Mouse (Mus musculus): ENCODE measurements at regions not wholly inside any gene's neighbourhood (a gene's known extent, or its start where the extent isn't known, plus 50 kb on each side); places are given as distances from the start of the nearest gene placed in this dataset.
A peak's percentile ranks its signal among the peaks of the same experiment; 100 is the strongest.

- DNase-seq (ENCODE audit: low spot score), result no peak
- Histone ChIP-seq H3K4me1 (ENCODE audit: control insufficient read depth, insufficient read depth, low read length) (no peaks in the 10 kb centered on the region), H3K9ac (replicated peaks; ENCODE audit: low read length) (no peak overlapping the region), H3K27me3 (ENCODE audit: control insufficient read depth, insufficient read depth, low read length) (no peaks in the 10 kb centered on the region), H3K4me2 (ENCODE audit: low read depth, low read length) (no peak overlapping the region), H3K4me3 (ENCODE audit: low read depth, low read length) (no peak overlapping the region), H3K36me3 (replicated peaks; ENCODE audit: control insufficient read depth, insufficient read depth, low read depth, low read length) (no peaks in the 10 kb centered on the region), H3K9me3 (replicated peaks; ENCODE audit: control insufficient read depth, low read length) (no peaks in the 10 kb centered on the region), H3K27ac (replicated peaks; ENCODE audit: low read depth, low read length) (no peak overlapping the region)
- ATAC-seq (replicated peaks; ENCODE audit: insufficient number of reproducible peaks, low FRiP score, low TSS enrichment, low read depth), result 0 out of 2 replicates have a peak, but pooled peaks have one; percentile 10
- 82% methylated on average over 14 of the region's 14 CpGs for WGBS
Measured at GRCm38 (mm10) chr2:173392557-173393323, 116.4 kb upstream of the Pmepa1 start.

- Histone ChIP-seq H3K4me3 (ENCODE audit: low read depth, low read length) (no peak overlapping the region), H3K9ac (replicated peaks; ENCODE audit: low read length) (no peak overlapping the region), H3K27me3 (ENCODE audit: control insufficient read depth, insufficient read depth, low read length) (no peaks in the 10 kb centered on the region), H3K9me3 (replicated peaks; ENCODE audit: control insufficient read depth, low read length) (no peaks in the 10 kb centered on the region), H3K36me3 (replicated peaks; ENCODE audit: control insufficient read depth, insufficient read depth, low read depth, low read length) (no peaks in the 10 kb centered on the region), H3K27ac (replicated peaks; ENCODE audit: low read depth, low read length) (no peak overlapping the region), H3K4me2 (ENCODE audit: low read depth, low read length) (no peak overlapping the region), H3K4me1 (ENCODE audit: control insufficient read depth, insufficient read depth, low read length) (no peaks in the 10 kb centered on the region)
- DNase-seq (ENCODE audit: low spot score), result no peak
- WGBS, result 50% methylated on average over 2 of the region's 2 CpGs
- no peak for ATAC-seq (replicated peaks; ENCODE audit: insufficient number of reproducible peaks, low FRiP score, low TSS enrichment, low read depth)
Measured at GRCm38 (mm10) chr2:173393324-173393592, 116.9 kb upstream of the Pmepa1 start.

- Histone ChIP-seq H3K4me2 (ENCODE audit: low read depth, low read length) (no peak overlapping the region), H3K4me1 (ENCODE audit: control insufficient read depth, insufficient read depth, low read length) (no peaks in the 10 kb centered on the region), H3K27me3 (ENCODE audit: control insufficient read depth, insufficient read depth, low read length) (no peaks in the 10 kb centered on the region), H3K27ac (replicated peaks; ENCODE audit: low read depth, low read length) (no peak overlapping the region), H3K9ac (replicated peaks; ENCODE audit: low read length) (no peak overlapping the region), H3K4me3 (ENCODE audit: low read depth, low read length) (no peak overlapping the region), H3K36me3 (replicated peaks; ENCODE audit: control insufficient read depth, insufficient read depth, low read depth, low read length) (no peaks in the 10 kb centered on the region), H3K9me3 (replicated peaks; ENCODE audit: control insufficient read depth, low read length) (no peaks in the 10 kb centered on the region)
- 42% methylated on average over 6 of the region's 6 CpGs for WGBS
- DNase-seq (ENCODE audit: low spot score) (peak; percentile 26), ATAC-seq (replicated peaks; ENCODE audit: insufficient number of reproducible peaks, low FRiP score, low TSS enrichment, low read depth) (no peak)
Measured at GRCm38 (mm10) chr2:173395526-173395925, 119.2 kb upstream of the Pmepa1 start.

GRCm38 (mm10) chr2:173397846-173398331 lies 121.6 kb upstream of the Pmepa1 start:
- no peak overlapping the region for H3K4me2 ChIP-seq (ENCODE audit: low read depth, low read length)
- no peaks in the 10 kb centered on the region for H3K27me3 ChIP-seq (ENCODE audit: control insufficient read depth, insufficient read depth, low read length)
- DNase-seq (ENCODE audit: low spot score) (no peak), ATAC-seq (replicated peaks; ENCODE audit: insufficient number of reproducible peaks, low FRiP score, low TSS enrichment, low read depth) (no peak)
- no peaks in the 10 kb centered on the region for H3K36me3 ChIP-seq (replicated peaks; ENCODE audit: control insufficient read depth, insufficient read depth, low read depth, low read length)
- H3K4me3 ChIP-seq (ENCODE audit: low read depth, low read length), result no peak overlapping the region
- 87% methylated on average over 2 of the region's 2 CpGs for WGBS
- H3K27ac ChIP-seq (replicated peaks; ENCODE audit: low read depth, low read length), result no peak overlapping the region
- no peaks in the 10 kb centered on the region for H3K4me1 ChIP-seq (ENCODE audit: control insufficient read depth, insufficient read depth, low read length)
- no peak overlapping the region for H3K9ac ChIP-seq (replicated peaks; ENCODE audit: low read length)
- no peaks in the 10 kb centered on the region for H3K9me3 ChIP-seq (replicated peaks; ENCODE audit: control insufficient read depth, low read length)

- H3K27ac ChIP-seq (replicated peaks; ENCODE audit: low read depth, low read length), result no peak overlapping the region
- WGBS, result 65% methylated on average over 12 of the region's 12 CpGs
- H3K36me3 ChIP-seq (replicated peaks; ENCODE audit: control insufficient read depth, insufficient read depth, low read depth, low read length), result no peaks in the 10 kb centered on the region
- H3K4me1 ChIP-seq (ENCODE audit: control insufficient read depth, insufficient read depth, low read length), result no peaks in the 10 kb centered on the region
- no peak overlapping the region for H3K9ac ChIP-seq (replicated peaks; ENCODE audit: low read length)
- no peaks in the 10 kb centered on the region for H3K27me3 ChIP-seq (ENCODE audit: control insufficient read depth, insufficient read depth, low read length)
- no peak overlapping the region for H3K4me3 ChIP-seq (ENCODE audit: low read depth, low read length)
- H3K4me2 ChIP-seq (ENCODE audit: low read depth, low read length), result no peak overlapping the region
- H3K9me3 ChIP-seq (replicated peaks; ENCODE audit: control insufficient read depth, low read length), result no peaks in the 10 kb centered on the region
- DNase-seq (ENCODE audit: low spot score) (no peak), ATAC-seq (replicated peaks; ENCODE audit: insufficient number of reproducible peaks, low FRiP score, low TSS enrichment, low read depth) (no peak)
Measured at GRCm38 (mm10) chr2:173405629-173406028, 116.8 kb upstream of the 1700021F07Rik start.

GRCm38 (mm10) chr2:173406344-173407094 lies 115.9 kb upstream of the 1700021F07Rik start:
- Histone ChIP-seq H3K9me3 (replicated peaks; ENCODE audit: control insufficient read depth, low read length) (no peaks in the 10 kb centered on the region), H3K36me3 (replicated peaks; ENCODE audit: control insufficient read depth, insufficient read depth, low read depth, low read length) (no peaks in the 10 kb centered on the region), H3K4me1 (ENCODE audit: control insufficient read depth, insufficient read depth, low read length) (no peaks in the 10 kb centered on the region), H3K27ac (replicated peaks; ENCODE audit: low read depth, low read length) (no peak overlapping the region), H3K4me2 (ENCODE audit: low read depth, low read length) (no peak overlapping the region), H3K4me3 (ENCODE audit: low read depth, low read length) (no peak overlapping the region), H3K27me3 (ENCODE audit: control insufficient read depth, insufficient read depth, low read length) (no peaks in the 10 kb centered on the region), H3K9ac (replicated peaks; ENCODE audit: low read length) (no peak overlapping the region)
- DNase-seq (ENCODE audit: low spot score) (peak; percentile 35), ATAC-seq (replicated peaks; ENCODE audit: insufficient number of reproducible peaks, low FRiP score, low TSS enrichment, low read depth) (peak; percentile 58; the same call in 1 of the 2 replicates)
- 35% methylated on average over 13 of the region's 13 CpGs for WGBS

- Histone ChIP-seq H3K36me3 (replicated peaks; ENCODE audit: control insufficient read depth, insufficient read depth, low read depth, low read length) (no peaks in the 10 kb centered on the region), H3K4me3 (ENCODE audit: low read depth, low read length) (no peak overlapping the region), H3K9me3 (replicated peaks; ENCODE audit: control insufficient read depth, low read length) (no peaks in the 10 kb centered on the region), H3K4me2 (ENCODE audit: low read depth, low read length) (no peak overlapping the region), H3K9ac (replicated peaks; ENCODE audit: low read length) (no peak overlapping the region), H3K27me3 (ENCODE audit: control insufficient read depth, insufficient read depth, low read length) (no peaks in the 10 kb centered on the region), H3K27ac (replicated peaks; ENCODE audit: low read depth, low read length) (no peak overlapping the region), H3K4me1 (ENCODE audit: control insufficient read depth, insufficient read depth, low read length) (no peaks in the 10 kb centered on the region)
- WGBS, result 70% methylated on average over 3 of the region's 3 CpGs
- ATAC-seq (replicated peaks; ENCODE audit: insufficient number of reproducible peaks, low FRiP score, low TSS enrichment, low read depth), result no peak
- DNase-seq (ENCODE audit: low spot score), result no peak
Measured at GRCm38 (mm10) chr2:173407133-173407532, 115.3 kb upstream of the 1700021F07Rik start.

- Histone ChIP-seq H3K27me3 (ENCODE audit: control insufficient read depth, insufficient read depth, low read length) (no peaks in the 10 kb centered on the region), H3K4me2 (ENCODE audit: low read depth, low read length) (no peak overlapping the region), H3K27ac (replicated peaks; ENCODE audit: low read depth, low read length) (no peak overlapping the region), H3K36me3 (replicated peaks; ENCODE audit: control insufficient read depth, insufficient read depth, low read depth, low read length) (no peaks in the 10 kb centered on the region), H3K9ac (replicated peaks; ENCODE audit: low read length) (0 out of 2 replicates have a peak overlapping the region, but pooled peaks have one; percentile 9), H3K4me1 (ENCODE audit: control insufficient read depth, insufficient read depth, low read length) (no peaks in the 10 kb centered on the region), H3K4me3 (ENCODE audit: low read depth, low read length) (no peak overlapping the region), H3K9me3 (replicated peaks; ENCODE audit: control insufficient read depth, low read length) (no peaks in the 10 kb centered on the region)
- DNase-seq (ENCODE audit: low spot score) (no peak), ATAC-seq (replicated peaks; ENCODE audit: insufficient number of reproducible peaks, low FRiP score, low TSS enrichment, low read depth) (no peak)
- whole genome bisulfite sequencing, result 81% methylated on average over 5 of the region's 5 CpGs
Measured at GRCm38 (mm10) chr2:173408681-173409081, 113.7 kb upstream of the 1700021F07Rik start.
